Mouse (Mus musculus) hindbrain, postnatal 0 days (tissue): ENCODE data around the gene Bicd2. TPM values are rescaled to one million over a fixed set of nuclear protein-coding genes. Genes with fewer than 3 reads are reported as not detected.

Source experiments
- ATAC-seq: fragments of 200-750 bp; cut with Nextera tagmentation; 2 replicates; pipeline ENCODE4 v1.8.0; 2017; ENCODE audit warnings: mild to moderate bottlenecking, moderate TSS enrichment, moderate library complexity
- DNase-seq: peaks from one replicate; pipeline ENCODE4 v3.0.0-alpha.2; 2015; ENCODE audit warnings: low spot score
- H3K27ac ChIP-seq: fragments of 300-500 bp; sonication (generic); 2 replicates; pipeline ENCODE4 v1.5.1; 2014; ENCODE audit warnings: mild to moderate bottlenecking
- H3K27me3 ChIP-seq: fragments of 300-500 bp; sonication (generic); 2 replicates; pipeline ENCODE4 v1.6.1; 2014; ENCODE audit warnings: low read length, mixed read lengths; ENCODE audit not compliant: insufficient read depth
- H3K36me3 ChIP-seq: fragments of 300-500 bp; sonication (generic); 2 replicates; pipeline ENCODE4 v1.6.1; 2014; ENCODE audit warnings: low read length, mixed read lengths; ENCODE audit not compliant: insufficient read depth
- H3K4me1 ChIP-seq: fragments of 300-500 bp; sonication (generic); 2 replicates; pipeline ENCODE4 v1.6.1; 2014; ENCODE audit warnings: antibody characterized with exemption, low read length, mixed read lengths; ENCODE audit not compliant: insufficient read depth
- H3K4me2 ChIP-seq: fragments of 300-500 bp; sonication (generic); 2 replicates; pipeline ENCODE4 v1.6.1; 2014; ENCODE audit warnings: low read depth, mild to moderate bottlenecking, low read length, moderate library complexity, mixed read lengths
- H3K4me3 ChIP-seq: fragments of 300-500 bp; sonication (generic); 2 replicates; pipeline ENCODE4 v1.5.1; 2014; ENCODE audit warnings: low read length
- H3K9ac ChIP-seq: fragments of 300-500 bp; sonication (generic); replicated peaks from 2 replicates; pipeline ENCODE4 v1.6.1; 2014; ENCODE audit warnings: mild to moderate bottlenecking, low read length, moderate library complexity, mixed read lengths
- H3K9me3 ChIP-seq: fragments of 300-500 bp; sonication (generic); 2 replicates; pipeline ENCODE4 v1.6.1; 2016; ENCODE audit warnings: low read length, mixed read lengths
- CTCF ChIP-seq: IDR thresholded peaks from 2 replicates; pipeline ENCODE4 v1.5.1; 2016; ENCODE audit warnings: antibody characterized with exemption, control low read depth, low read depth
- WGBS: fragments of 180-500 bp; shearing (Covaris S2); extraction: QIAGEN DNeasy Blood & Tissue Kit; methylation state at CpG from one replicate; pipeline ENCODE4 v1.1.7; 2014; 5-methylcytosine and 5-hydroxymethylcytosine counted together
- polyA plus RNA-seq: library from polyadenylated mRNA; unstranded; fragments of >200 nt; fragmentation: Nextera tagmentation; extraction: Ambion mirVana; gene quantifications from 2 replicates; pipeline ENCODE4 v1.2.1, GENCODE M21; 2015
- total RNA-seq: library from RNA; depleted of rRNA; stranded (reverse); fragments of >200 nt; gene quantifications from 2 replicates; pipeline ENCODE4 v1.2.3, GENCODE M21; 2014

The Bicd2 gene
- total and polyA plus RNA-seq, 2 experiments from 2014 or later, result 25.1 to 51.2 TPM

GRCm38 (mm10) chr13:49374304-49374703 lies 32.9 kb downstream of the Bicd2 start:
- H3K4me3 ChIP-seq, result no peak overlapping the region
- no peaks in the 10 kb centered on the region for H3K27me3 ChIP-seq
- peak; percentile 11; the same call in 1 of the 2 replicates for ATAC-seq
- 49% methylated on average over 6 of the region's 6 CpGs for WGBS
- no peak overlapping the region for H3K27ac ChIP-seq
- H3K9ac ChIP-seq, result no peak overlapping the region
- no peak for TF ChIP-seq CTCF
- peaks cover 56% of the 10 kb centered on the region for H3K36me3 ChIP-seq
- H3K4me2 ChIP-seq, result no peak overlapping the region
- H3K9me3 ChIP-seq, result no peaks in the 10 kb centered on the region
- H3K4me1 ChIP-seq, result no peaks in the 10 kb centered on the region
- no peak for DNase-seq

- Histone ChIP-seq H3K4me2 (no peak overlapping the region), H3K27me3 (no peaks in the 10 kb centered on the region), H3K36me3 (peaks cover 56% of the 10 kb centered on the region), H3K4me3 (no peak overlapping the region), H3K9ac (no peak overlapping the region), H3K9me3 (no peaks in the 10 kb centered on the region), H3K27ac (no peak overlapping the region), H3K4me1 (no peaks in the 10 kb centered on the region)
- DNase-seq (no peak), ATAC-seq (no peak)
- no peak for TF ChIP-seq CTCF
- 84% methylated on average over 6 of the region's 6 CpGs for WGBS
Observed at GRCm38 (mm10) chr13:49374730-49375129, 33.3 kb downstream of the Bicd2 start.

- TF ChIP-seq CTCF, result no peak
- ATAC-seq (no peak), DNase-seq (no peak)
- Histone ChIP-seq H3K36me3 (peaks cover 70% of the 10 kb centered on the region), H3K27me3 (no peaks in the 10 kb centered on the region), H3K4me2 (no peak overlapping the region), H3K4me3 (no peak overlapping the region), H3K9me3 (no peaks in the 10 kb centered on the region), H3K27ac (no peak overlapping the region), H3K9ac (no peak overlapping the region), H3K4me1 (no peaks in the 10 kb centered on the region)
- WGBS, result 83% methylated on average over 6 of the region's 6 CpGs
Observed at GRCm38 (mm10) chr13:49377608-49378007, 36.2 kb downstream of the Bicd2 start.

GRCm38 (mm10) chr13:49379301-49379700 lies 37.9 kb downstream of the Bicd2 start:
- no peaks in the 10 kb centered on the region for H3K9me3 ChIP-seq
- 94% methylated on average over 20 of the region's 20 CpGs for WGBS
- H3K36me3 ChIP-seq, result peaks cover 86% of the 10 kb centered on the region
- DNase-seq, result no peak
- no peak for ATAC-seq
- no peak overlapping the region for H3K4me2 ChIP-seq
- H3K27ac ChIP-seq, result no peak overlapping the region
- TF ChIP-seq CTCF, result no peak
- no peaks in the 10 kb centered on the region for H3K27me3 ChIP-seq
- no peak overlapping the region for H3K9ac ChIP-seq
- H3K4me1 ChIP-seq, result no peaks in the 10 kb centered on the region
- H3K4me3 ChIP-seq, result no peak overlapping the region

GRCm38 (mm10) chr13:49381230-49381629 lies 39.8 kb downstream of the Bicd2 start:
- no peak overlapping the region for H3K4me3 ChIP-seq
- no peaks in the 10 kb centered on the region for H3K9me3 ChIP-seq
- peak; percentile 98 for TF ChIP-seq CTCF
- 19% methylated on average over 3 of the region's 3 CpGs for WGBS
- no peak overlapping the region for H3K27ac ChIP-seq
- no peaks in the 10 kb centered on the region for H3K4me1 ChIP-seq
- peak; percentile 85 for DNase-seq
- no peaks in the 10 kb centered on the region for H3K27me3 ChIP-seq
- H3K36me3 ChIP-seq, result peaks cover 88% of the 10 kb centered on the region
- no peak overlapping the region; the same call in 1 of the 2 replicates for H3K9ac ChIP-seq
- peak; percentile 77 for ATAC-seq
- no peak overlapping the region for H3K4me2 ChIP-seq

GRCm38 (mm10) chr13:49382997-49383396 lies 41.6 kb downstream of the Bicd2 start:
- H3K4me2 ChIP-seq, result no peak overlapping the region

GRCm38 (mm10) chr13:49384751-49385463 lies 43.5 kb downstream of the Bicd2 start:
- Histone ChIP-seq H3K9me3 (no peaks in the 10 kb centered on the region), H3K27ac (no peak overlapping the region), H3K4me1 (no peaks in the 10 kb centered on the region), H3K4me2 (no peak overlapping the region), H3K36me3 (peaks cover 58% of the 10 kb centered on the region), H3K9ac (no peak overlapping the region), H3K27me3 (no peaks in the 10 kb centered on the region), H3K4me3 (no peak overlapping the region)
- TF ChIP-seq CTCF, result no peak
- 75% methylated on average over 16 of the region's 16 CpGs for WGBS
- ATAC-seq, result no peak
- no peak for DNase-seq

More at GRCm38 (mm10) chr13:49382997-49383396, 41.6 kb downstream of the Bicd2 start:
- DNase-seq, result no peak
- Histone ChIP-seq H3K9me3 (no peaks in the 10 kb centered on the region), H3K36me3 (peaks cover 77% of the 10 kb centered on the region), H3K4me1 (no peaks in the 10 kb centered on the region), H3K9ac (no peak overlapping the region), H3K27ac (no peak overlapping the region), H3K4me3 (no peak overlapping the region), H3K27me3 (no peaks in the 10 kb centered on the region)
- no peak for ATAC-seq
- no peak for TF ChIP-seq CTCF
- 91% methylated on average over 23 of the region's 23 CpGs for WGBS
